Mouse (Mus musculus): ENCODE data around the gene Myl6b. TPM values are rescaled to one million over a fixed set of nuclear protein-coding genes. Genes with fewer than 3 reads are reported as not detected.
A peak's percentile ranks its signal among the peaks of the same experiment; 100 is the strongest.

Gene Myl6b
- total and polyA plus RNA-seq, 3 experiments: 0.39 to 3.9 (median 2.5) TPM

DNA sequence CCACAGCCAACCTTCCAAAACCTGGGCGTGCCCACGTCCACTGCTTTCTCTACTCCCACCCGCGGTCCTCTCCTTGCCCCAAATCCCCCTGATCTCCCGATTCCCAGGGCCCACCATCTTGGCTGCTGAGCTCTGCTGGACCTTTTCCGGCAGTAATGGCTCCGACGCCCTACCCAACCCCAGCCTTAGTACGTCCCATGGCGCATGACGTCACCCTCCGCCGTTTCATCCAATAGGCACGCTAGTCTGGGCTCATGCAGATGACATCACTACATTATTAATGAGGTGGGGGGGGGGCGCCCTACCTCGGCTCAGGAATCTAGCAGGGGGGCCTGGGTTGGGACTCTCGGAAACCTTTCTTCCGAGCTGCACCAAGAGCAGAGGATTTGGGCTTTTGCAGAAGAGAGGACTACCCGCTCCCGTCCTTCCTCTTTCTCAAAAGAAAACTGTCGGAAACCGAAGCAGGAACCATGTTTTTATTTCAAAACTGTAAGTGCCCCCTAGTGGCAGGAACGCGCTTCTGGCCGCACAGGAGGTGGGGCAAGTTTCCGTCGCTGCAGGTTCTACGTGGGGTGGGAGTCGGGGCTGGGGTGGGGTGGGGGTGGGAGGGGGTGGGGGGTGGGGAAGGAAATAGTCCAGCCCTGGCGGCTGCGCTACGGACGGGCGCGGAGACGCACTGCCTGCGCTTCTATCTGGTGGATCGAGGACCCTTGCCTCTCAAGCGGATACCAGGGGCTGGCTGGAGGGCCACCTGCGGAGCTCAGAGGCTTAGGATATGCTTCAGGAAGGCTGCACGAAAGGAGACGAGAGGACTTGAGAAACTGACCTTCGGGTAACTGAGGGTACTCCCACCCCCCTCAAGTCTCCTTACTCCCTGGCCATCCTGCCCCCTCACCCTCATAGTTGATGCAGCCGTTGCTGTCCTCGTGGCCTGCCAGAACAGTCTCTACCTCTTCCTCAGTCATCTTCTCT lies 4.5 kb downstream of the Myl6b start, which contains the start of gene Myl6:
Myl6 (minus strand) TSS at position 451 of the 972 bp plus-strand sequence.
- Histone ChIP-seq H3K9ac (ENCODE audit: insufficient read depth, low read depth) (peak within 1 kb of the TSS; percentile 90), H3K4me2 (ENCODE audit: insufficient read depth, low read depth, poor library complexity, severe bottlenecking) (peak within 1 kb of the TSS; percentile 95), H3K4me1 (ENCODE audit: control insufficient read depth in 1 of 2, insufficient read depth in 2 of 2) (peaks cover 12 to 40% of the 10 kb centered on the region in 2 experiments; a peak in 3 of 4 replicates), H3K4me3 (replicated peaks in 1 of 3; ENCODE audit: low read depth in 2 of 3, low read length in 2 of 3, poor library complexity in 1 of 3) (peak within 1 kb of the TSS; percentile 76 to 100 (median 90)), H3K79me2 (replicated peaks; ENCODE audit: control insufficient read depth, extremely low read depth, insufficient read depth, poor library complexity, severe bottlenecking) (peaks cover 20% of the 10 kb centered on the region), H3K27me3 (replicated peaks) (no peaks in the 10 kb centered on the region), H3K36me3 (replicated peaks in 1 of 2; ENCODE audit: control insufficient read depth in 1 of 2, insufficient read depth in 1 of 2, low read length in 1 of 2) (peaks cover 30 to 38% of the 10 kb centered on the region in 2 experiments), H3K27ac (ENCODE audit: insufficient read depth, low read depth) (peak within 1 kb of the TSS; percentile 51), H3K9me3 (replicated peaks; ENCODE audit: low read length) (no peaks in the 10 kb centered on the region)
- peak; percentile 100 for DNase-seq (ENCODE audit: extremely low read depth)
- dilution Hi-C loops (cut with MboI; ENCODE audit: extremely low pct_ligation_motif_present, extremely low pct_unique_long_range_greater_than_20kb, low sequenced_read_pairs) (no loop called here), in situ Hi-C loops (cut with MboI; ENCODE audit: low pct_ligation_motif_present, low pct_unique_long_range_greater_than_20kb, low sequenced_read_pairs) (no loop called here)
- TF ChIP-seq BHLHE40 (IDR thresholded peaks at IDR 0.05; ENCODE audit: low read depth, low read length) (no peak; the same call in 1 of the 2 replicates), MAX (IDR thresholded peaks at IDR 0.05; ENCODE audit: low read length) (peak; percentile 67), MYC (IDR thresholded peaks at IDR 0.05; ENCODE audit: low read depth, low read length) (0 out of 2 replicates have a peak, but pooled peaks have one; percentile 12), POLR2A (IDR thresholded peaks at IDR 0.05; ENCODE audit: low read depth, low read length) (peak; percentile 95), MEF2A (IDR thresholded peaks at IDR 0.05; ENCODE audit: borderline replicate concordance, low read depth, low read length) (no peak), USF1 (IDR thresholded peaks at IDR 0.05; ENCODE audit: low read depth, low read length) (no peak), CHD1 (IDR thresholded peaks at IDR 0.05; ENCODE audit: low read depth, low read length) (no peak; the same call in 1 of the 2 replicates), ELF1 (IDR thresholded peaks at IDR 0.05; ENCODE audit: low read depth, low read length) (peak; percentile 66; the same call in 1 of the 2 replicates), NELFE (IDR thresholded peaks at IDR 0.05; ENCODE audit: low read depth, low read length) (peak; percentile 96), IRF4 (IDR thresholded peaks at IDR 0.05; ENCODE audit: low read depth, low read length) (no peak), SIN3A (IDR thresholded peaks at IDR 0.05; ENCODE audit: low read length) (peak; percentile 72), ZMIZ1 (IDR thresholded peaks at IDR 0.05; ENCODE audit: low read depth, low read length) (peak; percentile 78; the same call in 1 of the 2 replicates), JUN (IDR thresholded peaks at IDR 0.05; ENCODE audit: insufficient read depth, low read depth, low read length) (peak; percentile 25), ETS1 (conservative IDR thresholded peaks at IDR 0.05; ENCODE audit: low read depth, low read length) (peak; percentile 56), SMC3 (IDR thresholded peaks at IDR 0.05; ENCODE audit: low read depth, low read length) (no peak), MXI1 (IDR thresholded peaks at IDR 0.05; ENCODE audit: low read depth, low read length) (no peak; the same call in none of the 2 replicates), NRF1 (IDR thresholded peaks at IDR 0.05; ENCODE audit: low read depth, low read length) (peak; percentile 49), HCFC1 (IDR thresholded peaks at IDR 0.05; ENCODE audit: low read depth, low read length) (peak; percentile 75), E2F4 (IDR thresholded peaks at IDR 0.05; ENCODE audit: insufficient replicate concordance, low read depth, low read length) (no peak), ZC3H11A (IDR thresholded peaks at IDR 0.05; ENCODE audit: low read depth, low read length) (no peak), TBP (conservative IDR thresholded peaks at IDR 0.05; ENCODE audit: low read depth, low read length) (peak; percentile 77), ZKSCAN1 (IDR thresholded peaks at IDR 0.05; ENCODE audit: borderline replicate concordance, low read depth, low read length) (no peak), MAZ (IDR thresholded peaks at IDR 0.05; ENCODE audit: low read depth, low read length) (peak; percentile 97), JUND (conservative IDR thresholded peaks at IDR 0.05; ENCODE audit: low read depth, low read length) (peak; percentile 51; the same call in 1 of the 2 replicates), CHD2 (IDR thresholded peaks at IDR 0.05; ENCODE audit: low read length) (peak; percentile 72; the same call in 1 of the 2 replicates), UBTF (IDR thresholded peaks at IDR 0.05; ENCODE audit: low read depth, low read length) (no peak), ZNF384 (IDR thresholded peaks at IDR 0.05; ENCODE audit: low read depth, low read length) (no peak), GABPA (IDR thresholded peaks at IDR 0.05; ENCODE audit: insufficient replicate concordance, low read depth, low read length) (no peak), MAFK (IDR thresholded peaks at IDR 0.05; ENCODE audit: insufficient replicate concordance, low read length) (no peak), PAX5 (IDR thresholded peaks at IDR 0.05; ENCODE audit: low read length) (no peak), EP300 (IDR thresholded peaks at IDR 0.05; ENCODE audit: low read length) (no peak), POLR2AphosphoS2 (IDR thresholded peaks at IDR 0.05; ENCODE audit: low read depth, low read length) (0 out of 2 replicates have a peak, but pooled peaks have one; percentile 77), USF2 (conservative IDR thresholded peaks at IDR 0.05; ENCODE audit: low read depth, low read length) (no peak), TCF12 (IDR thresholded peaks at IDR 0.05; ENCODE audit: low read depth, low read length) (peak; percentile 69; the same call in 1 of the 2 replicates), RAD21 (IDR thresholded peaks at IDR 0.05; ENCODE audit: low read depth, low read length) (no peak), RCOR1 (conservative IDR thresholded peaks at IDR 0.05; ENCODE audit: low read depth, low read length) (no peak), CTCF (conservative IDR thresholded peaks at IDR 0.05 in 1 of 2, IDR thresholded peaks at IDR 0.05 in 1 of 2; ENCODE audit: low read depth in 2 of 2, low read length in 2 of 2) (peak; percentile 20 to 74; a peak in 3 of 4 replicates)

All from CH12.LX (cell line).